Mouse (Mus musculus): Measurements from ENCODE around the gene Chga. TPM values are rescaled to one million over a fixed set of nuclear protein-coding genes. Genes with fewer than 3 reads are reported as not detected.

Gene Chga
- polyA plus RNA-seq, 1 experiment, result 216 TPM

- no peak for TF ChIP-seq POLR2A (IDR thresholded peaks at IDR 0.05; ENCODE audit: borderline replicate concordance, insufficient read depth, low read length)
- TF ChIP-seq CTCF (IDR thresholded peaks at IDR 0.05; ENCODE audit: borderline replicate concordance, insufficient read depth, low read depth, low read length), result no peak
- 90% methylated on average over 6 of the region's 6 CpGs for WGBS
- no peak overlapping the region for H3K27ac ChIP-seq (ENCODE audit: insufficient read depth, low read length)
- DNase-seq, result no peak
- no peak overlapping the region for H3K4me3 ChIP-seq (replicated peaks; ENCODE audit: insufficient read depth, low read depth, low read length)
- no peaks in the 10 kb centered on the region for H3K27me3 ChIP-seq (ENCODE audit: control insufficient read depth, insufficient read depth, low read length)
- H3K4me1 ChIP-seq (ENCODE audit: control insufficient read depth, insufficient read depth, low read length), result peaks cover 14% of the 10 kb centered on the region
Measured at GRCm38 (mm10) chr12:102565086-102565485, 10.3 kb downstream of the Chga start.

GRCm38 (mm10) chr12:102566951-102567350 lies 12.2 kb downstream of the Chga start:
- 36% methylated on average over 2 of the region's 2 CpGs for WGBS
- no peak for DNase-seq
- TF ChIP-seq CTCF (IDR thresholded peaks at IDR 0.05; ENCODE audit: borderline replicate concordance, insufficient read depth, low read depth, low read length) (no peak), POLR2A (IDR thresholded peaks at IDR 0.05; ENCODE audit: borderline replicate concordance, insufficient read depth, low read length) (no peak)
- no peaks in the 10 kb centered on the region for H3K27me3 ChIP-seq (ENCODE audit: control insufficient read depth, insufficient read depth, low read length)
- no peak overlapping the region for H3K27ac ChIP-seq (ENCODE audit: insufficient read depth, low read length)
- no peak overlapping the region for H3K4me3 ChIP-seq (replicated peaks; ENCODE audit: insufficient read depth, low read depth, low read length)
- H3K4me1 ChIP-seq (ENCODE audit: control insufficient read depth, insufficient read depth, low read length), result peaks cover 25% of the 10 kb centered on the region

- no peak for DNase-seq
- H3K27ac ChIP-seq (ENCODE audit: insufficient read depth, low read length), result no peak overlapping the region
- no peak for TF ChIP-seq CTCF (IDR thresholded peaks at IDR 0.05; ENCODE audit: borderline replicate concordance, insufficient read depth, low read depth, low read length)
- no peak for TF ChIP-seq POLR2A (IDR thresholded peaks at IDR 0.05; ENCODE audit: borderline replicate concordance, insufficient read depth, low read length)
- WGBS, result 93% methylated on average over 7 of the region's 7 CpGs
- H3K4me3 ChIP-seq (replicated peaks; ENCODE audit: insufficient read depth, low read depth, low read length), result no peak overlapping the region
- peaks cover 25% of the 10 kb centered on the region for H3K4me1 ChIP-seq (ENCODE audit: control insufficient read depth, insufficient read depth, low read length)
- no peaks in the 10 kb centered on the region for H3K27me3 ChIP-seq (ENCODE audit: control insufficient read depth, insufficient read depth, low read length)
Measured at GRCm38 (mm10) chr12:102568219-102568618, 13.4 kb downstream of the Chga start.

GRCm38 (mm10) chr12:102570111-102570510 lies 15.3 kb downstream of the Chga start:
- peak; percentile 71 to 73 for DNase-seq
- H3K27me3 ChIP-seq (ENCODE audit: control insufficient read depth, insufficient read depth, low read length), result no peaks in the 10 kb centered on the region
- peak overlapping the region; percentile 1; the same call in 1 of the 2 replicates for H3K27ac ChIP-seq (ENCODE audit: insufficient read depth, low read length)
- 13% methylated on average over 13 of the region's 13 CpGs for WGBS
- H3K4me1 ChIP-seq (ENCODE audit: control insufficient read depth, insufficient read depth, low read length), result peaks cover 25% of the 10 kb centered on the region
- H3K4me3 ChIP-seq (replicated peaks; ENCODE audit: insufficient read depth, low read depth, low read length), result no peak overlapping the region
- TF ChIP-seq CTCF (IDR thresholded peaks at IDR 0.05; ENCODE audit: borderline replicate concordance, insufficient read depth, low read depth, low read length) (no peak), POLR2A (IDR thresholded peaks at IDR 0.05; ENCODE audit: borderline replicate concordance, insufficient read depth, low read length) (no peak)

GRCm38 (mm10) chr12:102570734-102571133 lies 16.0 kb downstream of the Chga start:
- WGBS, result 36% methylated on average over 5 of the region's 5 CpGs
- H3K27me3 ChIP-seq (ENCODE audit: control insufficient read depth, insufficient read depth, low read length), result no peaks in the 10 kb centered on the region
- H3K4me3 ChIP-seq (replicated peaks; ENCODE audit: insufficient read depth, low read depth, low read length), result no peak overlapping the region
- DNase-seq, result no peak
- TF ChIP-seq POLR2A (IDR thresholded peaks at IDR 0.05; ENCODE audit: borderline replicate concordance, insufficient read depth, low read length) (no peak), CTCF (IDR thresholded peaks at IDR 0.05; ENCODE audit: borderline replicate concordance, insufficient read depth, low read depth, low read length) (no peak)
- no peak overlapping the region for H3K27ac ChIP-seq (ENCODE audit: insufficient read depth, low read length)
- peaks cover 25% of the 10 kb centered on the region for H3K4me1 ChIP-seq (ENCODE audit: control insufficient read depth, insufficient read depth, low read length)

- H3K27me3 ChIP-seq (ENCODE audit: control insufficient read depth, insufficient read depth, low read length), result no peaks in the 10 kb centered on the region
- 92% methylated on average over 9 of the region's 9 CpGs for WGBS
- no peak overlapping the region for H3K4me3 ChIP-seq (replicated peaks; ENCODE audit: insufficient read depth, low read depth, low read length)
- H3K27ac ChIP-seq (ENCODE audit: insufficient read depth, low read length), result no peak overlapping the region
- no peak for DNase-seq
- no peak for TF ChIP-seq CTCF (IDR thresholded peaks at IDR 0.05; ENCODE audit: borderline replicate concordance, insufficient read depth, low read depth, low read length)
- no peak for TF ChIP-seq POLR2A (IDR thresholded peaks at IDR 0.05; ENCODE audit: borderline replicate concordance, insufficient read depth, low read length)
- H3K4me1 ChIP-seq (ENCODE audit: control insufficient read depth, insufficient read depth, low read length), result peaks cover 29% of the 10 kb centered on the region
Measured at GRCm38 (mm10) chr12:102571666-102572065, 16.9 kb downstream of the Chga start.

GRCm38 (mm10) chr12:102573036-102573435 lies 18.3 kb downstream of the Chga start:
- 43% methylated on average over 7 of the region's 7 CpGs for WGBS
- TF ChIP-seq POLR2A (IDR thresholded peaks at IDR 0.05; ENCODE audit: borderline replicate concordance, insufficient read depth, low read length) (no peak), CTCF (IDR thresholded peaks at IDR 0.05; ENCODE audit: borderline replicate concordance, insufficient read depth, low read depth, low read length) (no peak)
- peaks cover 28% of the 10 kb centered on the region for H3K4me1 ChIP-seq (ENCODE audit: control insufficient read depth, insufficient read depth, low read length)
- no peak overlapping the region for H3K27ac ChIP-seq (ENCODE audit: insufficient read depth, low read length)
- no peak overlapping the region for H3K4me3 ChIP-seq (replicated peaks; ENCODE audit: insufficient read depth, low read depth, low read length)
- H3K27me3 ChIP-seq (ENCODE audit: control insufficient read depth, insufficient read depth, low read length), result no peaks in the 10 kb centered on the region
- DNase-seq, result no peak

GRCm38 (mm10) chr12:102575541-102576329 lies 21.0 kb downstream of the Chga start:
- 76% methylated on average over 5 of the region's 5 CpGs for WGBS
- DNase-seq, result no peak
- Histone ChIP-seq H3K4me1 (ENCODE audit: control insufficient read depth, insufficient read depth, low read length) (peaks cover 16% of the 10 kb centered on the region), H3K27me3 (ENCODE audit: control insufficient read depth, insufficient read depth, low read length) (no peaks in the 10 kb centered on the region), H3K27ac (ENCODE audit: insufficient read depth, low read length) (no peak overlapping the region), H3K4me3 (replicated peaks; ENCODE audit: insufficient read depth, low read depth, low read length) (no peak overlapping the region)
- TF ChIP-seq CTCF (IDR thresholded peaks at IDR 0.05; ENCODE audit: borderline replicate concordance, insufficient read depth, low read depth, low read length) (peak; percentile 18; the same call in 1 of the 2 replicates), POLR2A (IDR thresholded peaks at IDR 0.05; ENCODE audit: borderline replicate concordance, insufficient read depth, low read length) (no peak)

All from cerebellum, adult 2 months (tissue).